Mouse (Mus musculus): ENCODE data around the gene AA467197. TPM values are rescaled to one million over a fixed set of nuclear protein-coding genes. Genes with fewer than 3 reads are reported as not detected.

The AA467197 gene
- polyA plus RNA-seq, 1 experiment, result 1.2 TPM

DNA sequence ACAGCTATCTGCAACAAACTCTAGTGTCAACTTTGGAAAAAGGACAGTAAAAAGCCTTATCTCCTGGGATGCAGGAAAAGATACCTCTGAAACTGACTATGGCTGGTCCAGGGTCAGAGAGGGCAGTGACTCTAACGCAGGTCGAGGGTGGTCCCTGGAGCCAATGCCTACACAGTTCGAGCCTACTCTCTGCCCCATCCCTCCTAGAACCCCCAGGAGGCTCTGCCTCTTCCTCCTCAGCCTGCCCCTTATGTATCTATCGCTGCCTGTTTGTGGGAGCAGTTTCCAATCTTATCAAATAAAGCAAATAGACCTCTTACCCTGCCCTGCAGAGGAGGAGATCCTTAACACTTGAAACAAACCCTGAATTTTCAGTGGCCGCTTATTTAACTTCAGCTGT lies 1.9 kb downstream of the AA467197 start:
- TF ChIP-seq MAX (IDR thresholded peaks at IDR 0.05; ENCODE audit: low read depth) (no peak), CEBPB (IDR thresholded peaks at IDR 0.05; ENCODE audit: insufficient read depth, poor library complexity, severe bottlenecking) (no peak), REST (IDR thresholded peaks at IDR 0.05; ENCODE audit: insufficient read depth, insufficient read length) (no peak), POLR2AphosphoS2 (IDR thresholded peaks at IDR 0.05; ENCODE audit: insufficient read length, low read depth) (no peak), MYOG (IDR thresholded peaks at IDR 0.05; ENCODE audit: control insufficient read depth in 1 of 3, insufficient read depth in 1 of 3, insufficient read length in 2 of 3, low read depth in 2 of 3) (no peak)
- Histone ChIP-seq H3K79me2 (ENCODE audit: control insufficient read depth, insufficient read depth) (no peaks in the 10 kb centered on the region), H3K27me3 (ENCODE audit: control insufficient read depth, insufficient read depth, insufficient read length) (no peaks in the 10 kb centered on the region), H3ac (ENCODE audit: control insufficient read depth, insufficient read length) (no peak overlapping the region), H3K4me2 (ENCODE audit: low read depth) (no peak overlapping the region), H3K36me3 (ENCODE audit: control insufficient read depth, insufficient read depth) (no peaks in the 10 kb centered on the region), H3K4me3 (no peak overlapping the region)

DNA sequence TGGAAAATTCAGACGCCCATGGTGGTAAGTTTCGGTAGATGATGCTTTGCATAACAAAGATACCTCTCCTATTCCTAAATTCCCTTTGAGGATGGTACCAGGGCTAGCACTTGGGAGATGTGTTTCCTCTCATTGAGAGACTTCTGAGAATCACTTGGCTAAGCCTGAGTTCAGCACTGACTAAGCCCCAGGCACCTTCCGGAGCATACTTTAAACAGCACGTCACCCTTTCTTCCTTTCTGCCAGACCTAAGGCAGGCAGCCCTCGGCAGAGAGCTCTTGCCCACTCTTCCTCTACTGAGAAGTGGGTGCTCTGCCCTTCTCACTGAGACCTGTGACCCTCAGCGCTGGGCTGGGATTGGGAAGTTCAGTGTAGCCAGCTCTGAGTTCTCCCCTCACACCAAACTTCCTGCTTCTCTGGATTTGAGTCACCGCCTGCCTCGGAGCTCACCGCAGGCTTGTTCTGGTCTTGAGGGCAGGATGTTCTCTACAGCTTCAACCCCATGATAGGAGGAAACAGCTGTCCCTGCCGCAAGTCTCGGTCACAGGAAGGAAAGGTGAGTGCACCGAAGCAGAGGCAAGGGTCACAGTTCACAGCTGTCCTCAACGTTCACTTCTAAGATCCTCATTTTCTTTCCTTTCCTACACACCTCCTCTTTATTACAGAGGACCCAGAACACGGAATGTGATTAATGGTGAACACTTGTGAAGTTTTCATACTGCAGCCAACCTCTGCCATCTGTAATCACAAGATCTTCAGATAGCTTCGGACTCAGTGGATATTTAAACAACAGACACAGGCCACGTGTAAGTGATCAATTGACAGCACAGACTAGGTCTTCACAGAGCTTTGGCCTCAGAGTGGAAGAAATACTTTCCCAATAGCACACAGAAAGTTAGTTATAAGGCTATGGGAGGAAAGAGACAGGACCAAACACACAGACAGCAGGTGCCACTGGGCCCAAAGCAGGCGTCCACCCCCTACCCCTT lies 15.6 kb downstream of the AA467197 start:
- Histone ChIP-seq H3ac (ENCODE audit: control insufficient read depth, insufficient read length) (no peak overlapping the region), H3K36me3 (ENCODE audit: control insufficient read depth, insufficient read depth) (no peaks in the 10 kb centered on the region), H3K27me3 (ENCODE audit: control insufficient read depth, insufficient read depth, insufficient read length) (no peaks in the 10 kb centered on the region), H3K79me2 (ENCODE audit: control insufficient read depth, insufficient read depth) (no peaks in the 10 kb centered on the region), H3K4me2 (ENCODE audit: low read depth) (no peak overlapping the region), H3K4me3 (no peak overlapping the region)
- TF ChIP-seq USF1 (IDR thresholded peaks at IDR 0.05; ENCODE audit: low read depth), result no peak

DNA sequence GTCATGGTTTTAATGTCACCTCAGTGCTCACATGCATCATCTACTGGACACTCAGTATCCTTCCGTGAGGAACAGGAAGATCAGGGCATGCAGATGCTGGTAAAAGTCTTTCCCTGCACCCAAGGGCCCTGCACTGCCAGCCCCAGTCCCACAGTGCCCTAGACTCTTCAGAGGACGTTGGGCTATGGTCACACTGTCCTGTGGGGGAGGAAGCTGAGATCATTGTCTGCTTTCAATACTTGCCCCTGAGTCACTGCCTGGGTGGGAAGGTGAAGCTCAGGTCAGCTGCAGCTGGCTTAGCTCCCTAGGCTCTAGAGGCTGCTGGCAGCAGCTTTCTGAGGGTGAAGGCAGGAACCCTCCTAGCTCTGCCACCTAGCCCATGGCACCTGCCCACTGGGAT lies 19.3 kb downstream of the AA467197 start:
- TF ChIP-seq MYOG (IDR thresholded peaks at IDR 0.05; ENCODE audit: control insufficient read depth in 1 of 3, insufficient read depth in 1 of 3, insufficient read length in 2 of 3, low read depth in 2 of 3) (no peak), POLR2AphosphoS2 (IDR thresholded peaks at IDR 0.05; ENCODE audit: insufficient read length, low read depth) (no peak), TCF12 (IDR thresholded peaks at IDR 0.05; ENCODE audit: insufficient read depth, poor library complexity, severe bottlenecking) (no peak), CEBPB (IDR thresholded peaks at IDR 0.05; ENCODE audit: insufficient read depth, poor library complexity, severe bottlenecking) (no peak), TCF3 (IDR thresholded peaks at IDR 0.05; ENCODE audit: insufficient read length, low read depth) (no peak), MAX (IDR thresholded peaks at IDR 0.05; ENCODE audit: low read depth) (no peak), REST (IDR thresholded peaks at IDR 0.05; ENCODE audit: insufficient read depth, insufficient read length) (no peak), MYOD1 (IDR thresholded peaks at IDR 0.05; ENCODE audit: control insufficient read depth in 1 of 3, insufficient read length in 2 of 3, low read depth in 2 of 3) (no peak)
- no peak overlapping the region for H3K4me2 ChIP-seq (ENCODE audit: low read depth)

DNA sequence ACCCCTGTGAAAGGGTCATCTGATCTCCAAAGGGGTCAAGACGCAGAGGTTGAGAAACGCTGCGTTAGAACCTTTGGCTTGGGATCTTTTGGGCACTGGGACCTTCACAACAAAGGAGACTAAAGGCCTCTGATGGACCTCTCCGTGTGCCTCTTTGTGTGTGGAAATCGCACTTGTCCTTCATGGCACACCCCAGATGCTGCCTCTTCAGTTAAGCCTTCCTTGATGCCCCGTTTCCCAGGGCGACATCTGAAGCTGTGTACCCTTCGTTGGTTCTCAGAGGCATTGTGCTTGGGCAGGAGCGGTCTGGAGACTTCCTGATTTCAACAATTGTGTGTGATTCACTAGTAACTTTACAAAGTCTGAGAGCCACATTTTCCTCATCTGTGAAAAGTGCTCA lies 20.0 kb downstream of the AA467197 start:
- H3K27me3 ChIP-seq (ENCODE audit: control insufficient read depth, insufficient read depth, insufficient read length), result no peaks in the 10 kb centered on the region
- no peak overlapping the region for H3K4me2 ChIP-seq (ENCODE audit: low read depth)
- no peak overlapping the region for H3K4me3 ChIP-seq
- no peak for TF ChIP-seq POLR2AphosphoS2 (IDR thresholded peaks at IDR 0.05; ENCODE audit: insufficient read length, low read depth)
- TF ChIP-seq MYOG (IDR thresholded peaks at IDR 0.05; ENCODE audit: control insufficient read depth in 1 of 3, insufficient read depth in 1 of 3, insufficient read length in 2 of 3, low read depth in 2 of 3), result no peak
- no peak for TF ChIP-seq TCF3 (IDR thresholded peaks at IDR 0.05; ENCODE audit: insufficient read length, low read depth)
- no peak for TF ChIP-seq TCF12 (IDR thresholded peaks at IDR 0.05; ENCODE audit: insufficient read depth, poor library complexity, severe bottlenecking)
- TF ChIP-seq CEBPB (IDR thresholded peaks at IDR 0.05; ENCODE audit: insufficient read depth, poor library complexity, severe bottlenecking), result no peak
- TF ChIP-seq POLR2A (IDR thresholded peaks at IDR 0.05; ENCODE audit: insufficient read length, low read depth), result no peak
- no peak for TF ChIP-seq E2F4 (IDR thresholded peaks at IDR 0.05; ENCODE audit: insufficient read depth)
- no peak for TF ChIP-seq USF1 (IDR thresholded peaks at IDR 0.05; ENCODE audit: low read depth)
- no peak for TF ChIP-seq MYOD1 (IDR thresholded peaks at IDR 0.05; ENCODE audit: control insufficient read depth in 1 of 3, insufficient read length in 2 of 3, low read depth in 2 of 3)
- TF ChIP-seq SRF (IDR thresholded peaks at IDR 0.05; ENCODE audit: control insufficient read depth, insufficient read length, low read depth), result no peak
- no peak for TF ChIP-seq REST (IDR thresholded peaks at IDR 0.05; ENCODE audit: insufficient read depth, insufficient read length)
- no peak for TF ChIP-seq MAX (IDR thresholded peaks at IDR 0.05; ENCODE audit: low read depth)
- H3K36me3 ChIP-seq (ENCODE audit: control insufficient read depth, insufficient read depth), result no peaks in the 10 kb centered on the region
- no peak overlapping the region for H3ac ChIP-seq (ENCODE audit: control insufficient read depth, insufficient read length)
- H3K79me2 ChIP-seq (ENCODE audit: control insufficient read depth, insufficient read depth), result no peaks in the 10 kb centered on the region

More for the DNA sequence above, 19.3 kb downstream of the AA467197 start:
- H3ac ChIP-seq (ENCODE audit: control insufficient read depth, insufficient read length), result no peak overlapping the region
- H3K36me3 ChIP-seq (ENCODE audit: control insufficient read depth, insufficient read depth), result no peaks in the 10 kb centered on the region
- no peaks in the 10 kb centered on the region for H3K27me3 ChIP-seq (ENCODE audit: control insufficient read depth, insufficient read depth, insufficient read length)
- no peaks in the 10 kb centered on the region for H3K79me2 ChIP-seq (ENCODE audit: control insufficient read depth, insufficient read depth)
- no peak overlapping the region for H3K4me3 ChIP-seq

DNA sequence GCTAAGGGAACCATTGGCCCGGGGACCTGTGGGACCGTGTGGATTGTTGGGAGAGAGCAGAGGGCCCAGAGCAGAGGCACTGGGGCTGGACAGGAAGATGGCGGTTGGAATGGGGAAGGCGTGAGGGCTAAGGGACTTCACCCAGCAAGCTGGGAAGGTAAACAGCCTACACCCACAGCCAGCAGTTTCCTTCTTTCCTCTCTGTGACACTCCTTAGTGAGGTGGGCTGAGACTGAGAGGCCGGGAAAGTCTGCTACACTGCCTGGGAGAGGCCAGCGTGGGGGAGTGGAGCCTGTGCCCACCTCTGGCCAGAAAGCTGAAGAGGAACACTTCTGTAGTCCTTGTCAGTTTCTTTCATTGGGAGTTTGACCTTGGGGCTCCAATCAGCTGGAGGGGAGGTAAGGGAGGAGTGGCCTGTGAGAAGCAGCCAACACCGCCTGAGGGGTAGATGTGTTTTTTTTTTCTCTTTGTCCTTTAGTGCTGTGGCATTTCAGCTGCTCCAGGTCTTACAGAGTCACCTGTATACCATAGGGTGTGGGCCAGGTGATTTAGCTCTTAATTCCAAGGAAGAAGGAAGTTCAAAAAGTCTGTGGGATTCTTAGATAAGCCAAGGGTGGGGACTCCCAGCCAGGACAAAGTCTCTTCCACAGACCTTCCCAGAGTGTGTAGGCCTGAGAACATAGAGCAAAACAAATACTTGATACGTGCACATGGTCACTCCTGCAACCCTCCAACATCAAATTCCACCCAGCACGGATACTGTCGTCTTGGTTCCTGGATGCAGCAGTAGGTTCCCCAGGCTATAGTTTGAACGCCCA lies 21.1 kb downstream of the AA467197 start:
- Histone ChIP-seq H3K4me3 (no peak overlapping the region), H3K27me3 (ENCODE audit: control insufficient read depth, insufficient read depth, insufficient read length) (no peaks in the 10 kb centered on the region), H3K36me3 (ENCODE audit: control insufficient read depth, insufficient read depth) (no peaks in the 10 kb centered on the region), H3ac (ENCODE audit: control insufficient read depth, insufficient read length) (no peak overlapping the region), H3K4me2 (ENCODE audit: low read depth) (no peak overlapping the region), H3K79me2 (ENCODE audit: control insufficient read depth, insufficient read depth) (no peaks in the 10 kb centered on the region)
- no peak for TF ChIP-seq SRF (IDR thresholded peaks at IDR 0.05; ENCODE audit: control insufficient read depth, insufficient read length, low read depth)
- TF ChIP-seq TCF12 (IDR thresholded peaks at IDR 0.05; ENCODE audit: insufficient read depth, poor library complexity, severe bottlenecking), result no peak
- TF ChIP-seq TCF3 (IDR thresholded peaks at IDR 0.05; ENCODE audit: insufficient read length, low read depth), result no peak
- TF ChIP-seq MYOD1 (IDR thresholded peaks at IDR 0.05; ENCODE audit: control insufficient read depth in 1 of 3, insufficient read length in 2 of 3, low read depth in 2 of 3), result no peak
- no peak for TF ChIP-seq MAX (IDR thresholded peaks at IDR 0.05; ENCODE audit: low read depth)
- TF ChIP-seq USF1 (IDR thresholded peaks at IDR 0.05; ENCODE audit: low read depth), result no peak
- no peak for TF ChIP-seq POLR2A (IDR thresholded peaks at IDR 0.05; ENCODE audit: insufficient read length, low read depth)
- TF ChIP-seq E2F4 (IDR thresholded peaks at IDR 0.05; ENCODE audit: insufficient read depth), result no peak
- no peak for TF ChIP-seq POLR2AphosphoS2 (IDR thresholded peaks at IDR 0.05; ENCODE audit: insufficient read length, low read depth)
- TF ChIP-seq REST (IDR thresholded peaks at IDR 0.05; ENCODE audit: insufficient read depth, insufficient read length), result no peak
- no peak for TF ChIP-seq MYOG (IDR thresholded peaks at IDR 0.05; ENCODE audit: control insufficient read depth in 1 of 3, insufficient read depth in 1 of 3, insufficient read length in 2 of 3, low read depth in 2 of 3)
